Mouse (Mus musculus): ENCODE results near the gene Tmsb15b2. TPM values are rescaled to one million over a fixed set of nuclear protein-coding genes. Genes with fewer than 3 reads are reported as not detected.
"Not testable (repeated sequence)": the region's sequence is repeated elsewhere in the genome, so short reads cannot be mapped to it uniquely, and the experiment has no call there.

Tmsb15b2 gene
- 18.1 and 22.5 TPM in 2 replicates for polyA plus RNA-seq (2016; fragmentation: Nextera tagmentation; extraction: Ambion mirVana)

- Histone ChIP-seq H3K9ac (peak within 1 kb of the TSS; percentile 35; the same call in 1 of the 2 replicates), H3K4me3 (peak within 1 kb of the TSS; percentile 51), H3K4me2 (peak within 1 kb of the TSS; percentile 61)
- not testable (repeated sequence) for H3K9me3 ChIP-seq (replicated peaks); H3K4me1 ChIP-seq (replicated peaks); H3K27ac ChIP-seq (ENCODE audit: poor library complexity, severe bottlenecking); H3K36me3 ChIP-seq; H3K27me3 ChIP-seq (replicated peaks); ATAC-seq (ENCODE audit: insufficient number of reproducible peaks, low FRiP score)
- 81% methylated on average over 6 of the region's 6 CpGs for WGBS
Observed at GRCm38 (mm10) chrX:136975397-136975796, at the start of gene Tmsb15b2. TSS of gene Tmsb15b2 (minus strand) at chrX:136975497.

DNA sequence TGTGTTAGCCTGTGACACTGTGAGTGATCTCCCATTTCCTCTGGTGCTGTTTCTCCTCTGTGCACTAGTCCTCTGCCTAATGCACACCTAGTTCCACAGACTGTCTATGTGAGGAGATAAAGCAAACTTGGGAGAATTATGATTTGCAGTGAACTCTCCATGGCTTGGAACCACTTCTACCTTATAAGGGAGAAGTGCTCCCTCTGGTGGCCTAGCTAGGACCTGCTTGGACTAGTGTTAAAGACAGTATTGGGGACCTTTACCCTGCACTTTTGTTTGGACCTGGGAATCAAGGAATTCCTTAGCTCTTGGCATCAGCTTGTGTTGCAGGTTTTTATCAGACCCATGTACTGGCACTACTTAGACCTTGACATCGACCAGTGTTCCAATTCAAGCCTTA lies 44.0 kb upstream of the Tmsb15b2 start:
- H3K9me3 ChIP-seq (replicated peaks) = no peaks in the 10 kb centered on the region
- no peaks in the 10 kb centered on the region for H3K27me3 ChIP-seq (replicated peaks)
- no peak overlapping the region for H3K4me3 ChIP-seq
- no peak overlapping the region for H3K9ac ChIP-seq
- H3K4me2 ChIP-seq = no peak overlapping the region
- H3K36me3 ChIP-seq = 0 out of 2 replicates have a peak, but pooled peaks cover 7% of the 10 kb centered on the region
- no peak for ATAC-seq (ENCODE audit: insufficient number of reproducible peaks, low FRiP score)
- no peak overlapping the region for H3K27ac ChIP-seq (ENCODE audit: poor library complexity, severe bottlenecking)
- WGBS = 20% methylated on average over 1 of the region's 1 CpGs
- H3K4me1 ChIP-seq (replicated peaks) = 0 out of 2 replicates have a peak, but pooled peaks cover 2% of the 10 kb centered on the region

DNA sequence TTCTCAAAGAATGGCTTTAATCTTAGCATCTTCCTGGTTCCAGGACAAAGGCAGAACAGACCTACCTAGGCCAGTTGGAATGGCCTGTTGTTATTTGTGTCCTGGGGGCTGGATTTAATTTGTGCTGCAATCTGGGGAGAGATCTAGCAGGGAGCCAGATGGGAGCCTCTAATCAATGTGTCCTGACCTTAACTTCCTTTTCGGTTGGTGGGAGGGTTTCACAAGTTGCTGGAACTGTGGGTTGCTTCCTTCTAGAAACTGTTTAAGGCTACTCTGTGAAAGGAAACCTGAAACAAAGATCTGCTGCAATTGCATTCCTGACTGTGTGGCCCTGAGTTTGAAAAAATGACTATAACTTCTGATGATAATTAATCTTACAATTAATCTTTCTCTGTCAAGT lies 42.4 kb upstream of the Tmsb15b2 start:
- no peak for ATAC-seq (ENCODE audit: insufficient number of reproducible peaks, low FRiP score)
- Histone ChIP-seq H3K36me3 (0 out of 2 replicates have a peak, but pooled peaks cover 8% of the 10 kb centered on the region), H3K27ac (ENCODE audit: poor library complexity, severe bottlenecking) (no peak overlapping the region), H3K9ac (no peak overlapping the region), H3K4me1 (replicated peaks) (0 out of 2 replicates have a peak, but pooled peaks cover 2% of the 10 kb centered on the region), H3K9me3 (replicated peaks) (no peaks in the 10 kb centered on the region), H3K4me2 (no peak overlapping the region), H3K4me3 (no peak overlapping the region), H3K27me3 (replicated peaks) (no peaks in the 10 kb centered on the region)
- 75% methylated on average over 1 of the region's 1 CpGs for WGBS

DNA sequence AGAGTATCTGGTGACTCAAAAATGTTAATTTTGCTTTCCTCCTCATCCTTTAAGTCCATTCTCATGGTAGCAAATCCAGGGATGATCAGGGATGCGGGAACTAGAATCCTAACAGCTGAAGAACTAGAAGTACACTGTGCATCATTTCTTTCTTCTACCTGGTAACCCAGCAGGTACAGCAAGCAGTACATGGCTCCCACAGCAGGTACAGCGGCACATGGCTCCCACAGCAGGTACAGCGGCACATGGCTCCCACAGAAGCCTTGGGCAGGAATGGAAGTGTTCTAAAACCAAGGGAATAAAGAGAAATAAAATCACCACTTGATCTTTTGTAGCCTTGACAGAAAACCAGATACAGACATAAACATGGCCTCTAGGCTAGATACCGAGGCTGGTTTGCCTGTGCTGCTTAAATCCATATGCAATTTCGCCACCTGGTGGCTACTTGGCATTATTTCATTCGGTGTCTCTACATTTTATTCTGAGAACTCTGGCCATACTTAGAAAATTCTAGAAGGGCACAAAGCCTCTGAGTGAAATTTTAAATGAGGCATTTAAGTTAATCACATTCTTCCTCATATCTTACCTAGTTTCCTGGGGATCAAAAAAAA lies 39.9 kb upstream of the Tmsb15b2 start:
- H3K4me1 ChIP-seq (replicated peaks) = no peaks in the 10 kb centered on the region
- H3K4me2 ChIP-seq = no peak overlapping the region
- 53% methylated on average over 6 of the region's 6 CpGs for WGBS
- no peak overlapping the region for H3K4me3 ChIP-seq
- no peak overlapping the region for H3K27ac ChIP-seq (ENCODE audit: poor library complexity, severe bottlenecking)
- H3K27me3 ChIP-seq (replicated peaks) = no peaks in the 10 kb centered on the region
- no peaks in the 10 kb centered on the region for H3K9me3 ChIP-seq (replicated peaks)
- ATAC-seq (ENCODE audit: insufficient number of reproducible peaks, low FRiP score) = no peak
- 0 out of 2 replicates have a peak, but pooled peaks cover 4% of the 10 kb centered on the region for H3K36me3 ChIP-seq
- no peak overlapping the region for H3K9ac ChIP-seq

GRCm38 (mm10) chrX:136996256-136996655 lies 21.0 kb upstream of the Tmsb15b2 start:
- Histone ChIP-seq H3K4me1 (replicated peaks) (no peaks in the 10 kb centered on the region), H3K9me3 (replicated peaks) (no peaks in the 10 kb centered on the region), H3K9ac (no peak overlapping the region), H3K4me3 (no peak overlapping the region), H3K27me3 (replicated peaks) (peaks cover 39% of the 10 kb centered on the region), H3K36me3 (no peaks in the 10 kb centered on the region), H3K4me2 (no peak overlapping the region), H3K27ac (ENCODE audit: poor library complexity, severe bottlenecking) (no peak overlapping the region)
- ATAC-seq (ENCODE audit: insufficient number of reproducible peaks, low FRiP score) = no peak
- 63% methylated on average over 2 of the region's 2 CpGs for WGBS

DNA sequence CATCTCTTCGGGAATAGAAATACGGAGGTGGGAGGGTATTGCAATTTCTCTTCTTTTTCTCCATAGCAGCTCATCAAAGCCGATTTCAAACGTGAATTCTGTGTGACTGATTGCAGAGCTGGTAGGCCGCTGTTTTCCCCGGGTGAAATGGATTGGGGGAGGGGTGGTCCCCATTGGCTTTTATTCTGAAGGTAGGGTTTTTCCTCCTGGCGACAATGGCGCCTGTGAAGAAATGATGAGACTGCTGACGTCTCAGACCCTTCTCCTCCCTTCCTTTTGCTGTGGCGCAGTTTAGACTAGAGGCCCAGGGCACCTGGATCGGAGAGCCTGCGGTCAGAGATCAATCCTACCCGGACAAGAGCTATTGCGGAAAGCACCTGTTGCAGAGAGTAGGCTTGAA lies 18.3 kb upstream of the Tmsb15b2 start:
- H3K4me3 ChIP-seq = peak overlapping the region; percentile 46
- H3K27ac ChIP-seq (ENCODE audit: poor library complexity, severe bottlenecking) = no peak overlapping the region
- no peaks in the 10 kb centered on the region for H3K9me3 ChIP-seq (replicated peaks)
- peaks cover 45% of the 10 kb centered on the region for H3K27me3 ChIP-seq (replicated peaks)
- H3K4me2 ChIP-seq = peak overlapping the region; percentile 75
- no peaks in the 10 kb centered on the region for H3K4me1 ChIP-seq (replicated peaks)
- WGBS = 32% methylated on average over 14 of the region's 14 CpGs
- no peaks in the 10 kb centered on the region for H3K36me3 ChIP-seq
- no peak overlapping the region for H3K9ac ChIP-seq
- ATAC-seq (ENCODE audit: insufficient number of reproducible peaks, low FRiP score) = no peak

GRCm38 (mm10) chrX:136992978-136993547 lies 17.8 kb upstream of the Tmsb15b2 start, which contains the start of gene Zcchc18:
TSS of gene Zcchc18 (plus strand) at chrX:136993155.
- Histone ChIP-seq H3K27me3 (replicated peaks) (peaks cover 45% of the 10 kb centered on the region), H3K27ac (ENCODE audit: poor library complexity, severe bottlenecking) (no peak within 1 kb of the TSS), H3K9me3 (replicated peaks) (no peaks in the 10 kb centered on the region), H3K36me3 (no peaks in the 10 kb centered on the region), H3K4me3 (peak within 1 kb of the TSS; percentile 46), H3K4me1 (replicated peaks) (no peaks in the 10 kb centered on the region), H3K9ac (peak within 1 kb of the TSS; percentile 45), H3K4me2 (peak within 1 kb of the TSS; percentile 75)
- 19% methylated on average over 26 of the region's 26 CpGs for WGBS
- ATAC-seq (ENCODE audit: insufficient number of reproducible peaks, low FRiP score) = peak; percentile 81

DNA sequence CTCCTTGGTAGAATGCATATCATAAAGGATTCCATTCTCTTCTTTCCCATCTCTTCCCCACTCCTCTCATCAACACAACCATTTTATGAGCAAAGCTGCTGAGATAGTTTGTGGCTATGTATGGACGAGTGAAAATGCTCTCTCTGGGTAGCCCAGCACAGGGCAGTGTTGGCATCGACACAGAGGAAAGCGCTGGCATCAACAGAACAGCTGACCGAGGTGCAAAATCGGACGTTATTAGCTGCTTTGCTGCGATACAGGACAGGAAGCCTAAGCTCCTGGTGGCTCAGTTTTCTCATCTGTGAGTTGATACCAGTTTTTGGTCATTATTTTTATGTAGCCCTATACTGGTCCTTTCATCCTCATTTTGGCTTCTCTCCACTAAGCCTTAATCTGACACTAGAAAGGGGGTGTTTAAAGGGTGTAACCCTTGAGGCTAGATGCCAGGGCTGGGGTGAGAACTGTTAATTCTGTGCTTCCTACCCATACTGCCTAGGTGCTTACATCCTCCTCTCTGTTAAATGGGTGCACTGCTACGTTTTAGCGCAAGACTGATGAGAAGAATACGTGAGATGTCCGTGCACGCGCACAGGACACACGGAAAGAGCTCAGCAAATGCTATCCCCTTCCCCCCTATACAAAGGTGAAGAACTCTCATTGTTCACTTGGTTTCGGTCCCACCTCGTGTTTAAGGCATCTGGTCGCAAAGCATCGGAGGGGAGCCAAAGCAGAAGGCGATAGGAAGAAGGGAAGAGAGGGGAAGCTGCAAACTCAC lies 17.1 kb upstream of the Tmsb15b2 start:
- Histone ChIP-seq H3K27ac (ENCODE audit: poor library complexity, severe bottlenecking) (no peak overlapping the region), H3K4me3 (peak overlapping the region; percentile 46), H3K4me1 (replicated peaks) (no peaks in the 10 kb centered on the region), H3K9ac (no peak overlapping the region), H3K4me2 (peak overlapping the region; percentile 75), H3K36me3 (no peaks in the 10 kb centered on the region), H3K27me3 (replicated peaks) (peaks cover 45% of the 10 kb centered on the region), H3K9me3 (replicated peaks) (no peaks in the 10 kb centered on the region)
- no peak for ATAC-seq (ENCODE audit: insufficient number of reproducible peaks, low FRiP score)
- 19% methylated on average over 19 of the region's 19 CpGs for WGBS

- no peak overlapping the region for H3K27ac ChIP-seq (ENCODE audit: poor library complexity, severe bottlenecking)
- ATAC-seq (ENCODE audit: insufficient number of reproducible peaks, low FRiP score) = no peak
- no peak overlapping the region for H3K9ac ChIP-seq
- peaks cover 45% of the 10 kb centered on the region for H3K27me3 ChIP-seq (replicated peaks)
- H3K9me3 ChIP-seq (replicated peaks) = no peaks in the 10 kb centered on the region
- H3K36me3 ChIP-seq = no peaks in the 10 kb centered on the region
- no peak overlapping the region for H3K4me2 ChIP-seq
- H3K4me1 ChIP-seq (replicated peaks) = no peaks in the 10 kb centered on the region
- H3K4me3 ChIP-seq = no peak overlapping the region
- WGBS = 47% methylated on average over 2 of the region's 2 CpGs
Observed at GRCm38 (mm10) chrX:136991274-136991673, 16.0 kb upstream of the Tmsb15b2 start.

- peaks cover 4% of the 10 kb centered on the region for H3K27me3 ChIP-seq (replicated peaks)
- H3K4me1 ChIP-seq (replicated peaks) = no peaks in the 10 kb centered on the region
- H3K4me2 ChIP-seq = no peak overlapping the region
- ATAC-seq (ENCODE audit: insufficient number of reproducible peaks, low FRiP score) = no peak
- no peak overlapping the region for H3K4me3 ChIP-seq
- no peaks in the 10 kb centered on the region for H3K36me3 ChIP-seq
- no peak overlapping the region for H3K27ac ChIP-seq (ENCODE audit: poor library complexity, severe bottlenecking)
- no peaks in the 10 kb centered on the region for H3K9me3 ChIP-seq (replicated peaks)
- H3K9ac ChIP-seq = no peak overlapping the region
Observed at GRCm38 (mm10) chrX:136986039-136986438, 10.7 kb upstream of the Tmsb15b2 start.

GRCm38 (mm10) chrX:136978616-136979015 lies 3.3 kb upstream of the Tmsb15b2 start:
- Histone ChIP-seq H3K27me3 (replicated peaks) (no peaks in the 10 kb centered on the region), H3K27ac (ENCODE audit: poor library complexity, severe bottlenecking) (no peak overlapping the region), H3K4me2 (no peak overlapping the region), H3K4me1 (replicated peaks) (no peaks in the 10 kb centered on the region), H3K9ac (no peak overlapping the region), H3K4me3 (no peak overlapping the region), H3K9me3 (replicated peaks) (no peaks in the 10 kb centered on the region), H3K36me3 (no peaks in the 10 kb centered on the region)
- no peak for ATAC-seq (ENCODE audit: insufficient number of reproducible peaks, low FRiP score)
